Mouse (Mus musculus) midbrain, postnatal 0 days (tissue): ENCODE measurements around the gene Gm10974. TPM values are rescaled to one million over a fixed set of nuclear protein-coding genes. Genes with fewer than 3 reads are reported as not detected.

ENCODE experiments used
- ATAC-seq: fragments of 200-750 bp; cut with Nextera tagmentation; 2 replicates; pipeline ENCODE4 v1.8.0; 2017; ENCODE audit warnings: moderate number of reproducible peaks, mild to moderate bottlenecking, moderate TSS enrichment, moderate library complexity; ENCODE audit not compliant: low FRiP score
- DNase-seq: peaks from one replicate; pipeline ENCODE4 v3.0.0-alpha.2; 2015; ENCODE audit warnings: low spot score
- H3K27ac ChIP-seq: fragments of 300-500 bp; sonication (generic); 2 replicates; pipeline ENCODE4 v1.5.1; 2014; ENCODE audit warnings: low read depth, mild to moderate bottlenecking, low read length, mixed read lengths
- H3K27me3 ChIP-seq: fragments of 300-500 bp; sonication (generic); 2 replicates; pipeline ENCODE4 v1.6.1; 2014; ENCODE audit warnings: low read length, control low read depth, mixed read lengths; ENCODE audit not compliant: insufficient read depth
- H3K36me3 ChIP-seq: fragments of 300-500 bp; sonication (generic); 2 replicates; pipeline ENCODE4 v1.6.1; 2014; ENCODE audit warnings: low read length, control low read depth, mixed read lengths; ENCODE audit not compliant: insufficient read depth
- H3K4me1 ChIP-seq: fragments of 300-500 bp; sonication (generic); 2 replicates; pipeline ENCODE4 v1.6.1; 2014; ENCODE audit warnings: mild to moderate bottlenecking, control low read depth, antibody characterized with exemption, low read length, mixed read lengths; ENCODE audit not compliant: insufficient read depth
- H3K4me2 ChIP-seq: fragments of 300-500 bp; sonication (generic); 2 replicates; pipeline ENCODE4 v1.6.1; 2014; ENCODE audit warnings: low read depth, mild to moderate bottlenecking, low read length, mixed read lengths; ENCODE audit not compliant: poor library complexity, severe bottlenecking
- H3K4me3 ChIP-seq: fragments of 300-500 bp; sonication (generic); 2 replicates; pipeline ENCODE4 v1.5.1; 2014; ENCODE audit warnings: low read depth, mild to moderate bottlenecking, low read length, moderate library complexity
- H3K9ac ChIP-seq: fragments of 300-500 bp; sonication (generic); replicated peaks from 2 replicates; pipeline ENCODE4 v1.6.1; 2014; ENCODE audit warnings: mild to moderate bottlenecking, low read length, moderate library complexity, mixed read lengths; ENCODE audit not compliant: poor library complexity, severe bottlenecking
- H3K9me3 ChIP-seq: fragments of 300-500 bp; sonication (generic); 2 replicates; pipeline ENCODE4 v1.6.1; 2016; ENCODE audit warnings: low read length, control low read depth
- CTCF ChIP-seq: IDR thresholded peaks from 2 replicates; pipeline ENCODE4 v1.5.1; 2016; ENCODE audit warnings: antibody characterized with exemption, mild to moderate bottlenecking
- WGBS: fragments of 180-500 bp; shearing (Covaris S2); extraction: QIAGEN DNeasy Blood & Tissue Kit; methylation state at CpG from one replicate; pipeline ENCODE4 v1.1.7; 2014; 5-methylcytosine and 5-hydroxymethylcytosine counted together
- polyA plus RNA-seq: library from polyadenylated mRNA; unstranded; fragments of >200 nt; fragmentation: Nextera tagmentation; extraction: Ambion mirVana; gene quantifications from 2 replicates; pipeline ENCODE4 v1.2.1, GENCODE M21; 2015
- total RNA-seq: library from RNA; depleted of rRNA; stranded (reverse); fragments of >200 nt; gene quantifications from 2 replicates; pipeline ENCODE4 v1.2.3, GENCODE M21; 2014

The Gm10974 gene
- total and polyA plus RNA-seq, 2 experiments from 2014 or later: not detected

- Histone ChIP-seq H3K36me3 (no peaks in the 10 kb centered on the region), H3K4me2 (peak within 1 kb of the TSS; percentile 99), H3K27me3 (peaks cover 8% of the 10 kb centered on the region; the same call in 1 of the 2 replicates), H3K4me1 (peaks cover 6% of the 10 kb centered on the region; the same call in 1 of the 2 replicates), H3K27ac (no peak within 1 kb of the TSS), H3K9ac (peak within 1 kb of the TSS; percentile 61), H3K9me3 (no peaks in the 10 kb centered on the region), H3K4me3 (peak within 1 kb of the TSS; percentile 52)
- TF ChIP-seq CTCF: peak; percentile 38
- ATAC-seq (peak; percentile 54), DNase-seq (no peak)
- WGBS: under 1% methylated on average over 64 of the region's 70 CpGs
Observed at GRCm38 (mm10) chr7:66387813-66388521, 22.3 kb downstream of the Gm10974 start, which contains the start of gene Lrrk1. Lrrk1 (minus strand) TSS chr7:66388350.

- ATAC-seq (no peak), DNase-seq (peak; percentile 90)
- TF ChIP-seq CTCF: peak; percentile 94
- WGBS: 9% methylated on average over 28 of the region's 28 CpGs
- Histone ChIP-seq H3K4me3 (peak overlapping the region; percentile 52), H3K36me3 (no peaks in the 10 kb centered on the region), H3K9me3 (no peaks in the 10 kb centered on the region), H3K27ac (no peak overlapping the region), H3K4me2 (peak overlapping the region; percentile 99), H3K4me1 (peaks cover 6% of the 10 kb centered on the region; the same call in 1 of the 2 replicates), H3K9ac (peak overlapping the region; percentile 61; the same call in 1 of the 2 replicates), H3K27me3 (peaks cover 8% of the 10 kb centered on the region; the same call in 1 of the 2 replicates)
Observed at GRCm38 (mm10) chr7:66388621-66389532, 23.2 kb downstream of the Gm10974 start.

GRCm38 (mm10) chr7:66397288-66397687 lies 31.6 kb downstream of the Gm10974 start:
- Histone ChIP-seq H3K9ac (no peak overlapping the region), H3K4me2 (no peak overlapping the region), H3K4me3 (no peak overlapping the region), H3K27ac (no peak overlapping the region), H3K36me3 (no peaks in the 10 kb centered on the region), H3K4me1 (no peaks in the 10 kb centered on the region), H3K9me3 (no peaks in the 10 kb centered on the region), H3K27me3 (no peaks in the 10 kb centered on the region)
- 34% methylated on average over 3 of the region's 3 CpGs for WGBS
- no peak for TF ChIP-seq CTCF
- DNase-seq (no peak), ATAC-seq (no peak)

GRCm38 (mm10) chr7:66401605-66402004 lies 35.9 kb downstream of the Gm10974 start:
- Histone ChIP-seq H3K9ac (no peak overlapping the region), H3K9me3 (no peaks in the 10 kb centered on the region), H3K4me3 (no peak overlapping the region), H3K36me3 (no peaks in the 10 kb centered on the region), H3K27ac (no peak overlapping the region), H3K4me2 (no peak overlapping the region), H3K27me3 (no peaks in the 10 kb centered on the region), H3K4me1 (no peaks in the 10 kb centered on the region)
- TF ChIP-seq CTCF: no peak
- ATAC-seq (no peak), DNase-seq (no peak)
- 49% methylated on average over 8 of the region's 8 CpGs for WGBS

- H3K9me3 ChIP-seq: no peaks in the 10 kb centered on the region
- DNase-seq (no peak), ATAC-seq (no peak)
- H3K4me2 ChIP-seq: no peak overlapping the region
- no peaks in the 10 kb centered on the region for H3K27me3 ChIP-seq
- no peaks in the 10 kb centered on the region for H3K4me1 ChIP-seq
- no peak for TF ChIP-seq CTCF
- H3K4me3 ChIP-seq: no peak overlapping the region
- WGBS: 86% methylated on average over 5 of the region's 5 CpGs
- no peak overlapping the region for H3K9ac ChIP-seq
- H3K36me3 ChIP-seq: no peaks in the 10 kb centered on the region
- no peak overlapping the region for H3K27ac ChIP-seq
Observed at GRCm38 (mm10) chr7:66402876-66403275, 37.2 kb downstream of the Gm10974 start.
